Mouse (Mus musculus) C2C12 (cell line): ENCODE measurements around the gene Ctdspl2. TPM values are rescaled to one million over a fixed set of nuclear protein-coding genes. Genes with fewer than 3 reads are reported as not detected.

Source experiments
- H3K27me3 ChIP-seq: one replicate; pipeline ENCODE4 v1.6.1; 2011; ENCODE audit not compliant: control insufficient read depth, insufficient read depth, insufficient read length
- H3K36me3 ChIP-seq: one replicate; pipeline ENCODE4 v1.6.1; 2011; ENCODE audit not compliant: control insufficient read depth, insufficient read depth
- H3K4me3 ChIP-seq: one replicate; pipeline ENCODE4 v1.5.1; 2011; ENCODE audit warnings: mild to moderate bottlenecking, control low read depth; ENCODE audit not compliant: poor library complexity, insufficient read depth, severe bottlenecking
- H3K79me2 ChIP-seq: one replicate; pipeline ENCODE4 v1.6.1; 2011; ENCODE audit not compliant: control insufficient read depth, insufficient read depth
- H3K79me3 ChIP-seq: one replicate; pipeline ENCODE4 v1.6.1; 2011; ENCODE audit warnings: low read depth, control low read depth
- H3ac ChIP-seq: one replicate; pipeline ENCODE3; 2011; ENCODE audit warnings: low read depth; ENCODE audit not compliant: control insufficient read depth, insufficient read length
- CEBPB ChIP-seq: IDR thresholded peaks from one replicate; pipeline ENCODE4 v1.6.1; 2011; ENCODE audit warnings: low read depth, mild to moderate bottlenecking, control low read depth, moderate library complexity
- CTCF ChIP-seq: IDR thresholded peaks from one replicate; pipeline ENCODE4 v1.5.1; 2011; ENCODE audit not compliant: control insufficient read depth, insufficient read depth, insufficient read length
- FOSL1 ChIP-seq: IDR thresholded peaks from one replicate; pipeline ENCODE4 v1.8.0; 2011; ENCODE audit warnings: mild to moderate bottlenecking, low read length; ENCODE audit not compliant: poor library complexity, insufficient read depth, severe bottlenecking
- MAX ChIP-seq: IDR thresholded peaks from one replicate; pipeline ENCODE4 v1.6.1; 2011; ENCODE audit warnings: mild to moderate bottlenecking, control low read depth
- MYOD1 ChIP-seq: IDR thresholded peaks from one replicate; pipeline ENCODE4 v1.6.1; 2011; ENCODE audit warnings: low read depth; ENCODE audit not compliant: control insufficient read depth, insufficient read length
- MYOG ChIP-seq: IDR thresholded peaks from one replicate; pipeline ENCODE4 v1.6.1; 2011; ENCODE audit not compliant: control insufficient read depth, insufficient read length; ENCODE audit errors: extremely low read depth
- USF1 ChIP-seq: IDR thresholded peaks from one replicate; pipeline ENCODE4 v1.6.1; 2011; ENCODE audit warnings: low read depth, mild to moderate bottlenecking, control low read depth, moderate library complexity
- polyA plus RNA-seq: library from polyadenylated mRNA; unstranded; fragments of >200 nt; fragmentation: generic; extraction: Trizol; gene quantifications from one replicate; pipeline ENCODE4 v1.2.1, GENCODE M21; 2012; ENCODE audit warnings: missing spikeins

The Ctdspl2 gene
- polyA plus RNA-seq, 1 experiment = 5.4 TPM

- TF ChIP-seq MYOG (no peak), USF1 (no peak), MYOD1 (no peak), CEBPB (no peak), MAX (no peak), CTCF (no peak), FOSL1 (no peak)
- H3K79me2 ChIP-seq = peaks cover 52% of the 10 kb centered on the region
- no peaks in the 10 kb centered on the region for H3K27me3 ChIP-seq
These were observed 620 bp downstream of the Ctdspl2 start for GRCm38 (mm10) chr2:121956224-121957018.

GRCm38 (mm10) chr2:121957216-121957792 is 1.5 kb downstream of the Ctdspl2 start:
- Histone ChIP-seq H3K79me3 (peaks cover 55% of the 10 kb centered on the region), H3K27me3 (no peaks in the 10 kb centered on the region), H3K4me3 (peak overlapping the region; percentile 95), H3ac (peak overlapping the region; percentile 30), H3K79me2 (peaks cover 61% of the 10 kb centered on the region), H3K36me3 (peaks cover 29% of the 10 kb centered on the region)
- no peak for TF ChIP-seq USF1
- TF ChIP-seq MYOG = no peak
- TF ChIP-seq FOSL1 = no peak
- TF ChIP-seq MAX = no peak
- no peak for TF ChIP-seq CTCF
- no peak for TF ChIP-seq CEBPB
- TF ChIP-seq MYOD1 = no peak

More at GRCm38 (mm10) chr2:121956224-121957018, 620 bp downstream of the Ctdspl2 start:
- Histone ChIP-seq H3K36me3 (peaks cover 22% of the 10 kb centered on the region), H3ac (peak overlapping the region; percentile 80), H3K79me3 (peaks cover 49% of the 10 kb centered on the region), H3K4me3 (peak overlapping the region; percentile 95)

- Histone ChIP-seq H3K27me3 (no peaks in the 10 kb centered on the region), H3K36me3 (peaks cover 68% of the 10 kb centered on the region), H3K79me2 (no peaks in the 10 kb centered on the region), H3ac (no peak overlapping the region), H3K79me3 (no peaks in the 10 kb centered on the region), H3K4me3 (no peak overlapping the region)
- TF ChIP-seq MYOG (no peak), CEBPB (no peak), FOSL1 (no peak), USF1 (no peak)
These were observed 39.9 kb downstream of the Ctdspl2 start for GRCm38 (mm10) chr2:121995738-121996137.

GRCm38 (mm10) chr2:122008832-122009231 is 53.0 kb downstream of the Ctdspl2 start:
- no peak for TF ChIP-seq CEBPB
- no peak for TF ChIP-seq MAX
- no peak for TF ChIP-seq FOSL1
- no peak for TF ChIP-seq MYOG
- TF ChIP-seq CTCF = no peak
- no peak for TF ChIP-seq USF1
- no peak for TF ChIP-seq MYOD1
- Histone ChIP-seq H3ac (no peak overlapping the region), H3K79me2 (no peaks in the 10 kb centered on the region), H3K27me3 (no peaks in the 10 kb centered on the region), H3K36me3 (peaks cover 77% of the 10 kb centered on the region), H3K4me3 (no peak overlapping the region), H3K79me3 (no peaks in the 10 kb centered on the region)

- Histone ChIP-seq H3K27me3 (no peaks in the 10 kb centered on the region), H3K4me3 (no peak overlapping the region), H3K36me3 (peaks cover 75% of the 10 kb centered on the region), H3K79me3 (no peaks in the 10 kb centered on the region), H3ac (no peak overlapping the region), H3K79me2 (no peaks in the 10 kb centered on the region)
- no peak for TF ChIP-seq MYOG
- TF ChIP-seq CEBPB = no peak
- TF ChIP-seq FOSL1 = no peak
- no peak for TF ChIP-seq USF1
- no peak for TF ChIP-seq CTCF
- no peak for TF ChIP-seq MAX
- no peak for TF ChIP-seq MYOD1
These were observed 55.6 kb downstream of the Ctdspl2 start for GRCm38 (mm10) chr2:122011441-122011840.
